Comparison of ENCODE assay signal across 8 mouse cellular contexts in genomic region chr13:49216220-49216552, GRCm38 (mm10). TPM values are rescaled to one million over a fixed set of nuclear protein-coding genes. Genes with fewer than 3 reads are reported as not detected.
A peak's percentile ranks its signal among the peaks of the same experiment; 100 is the strongest.
DNase-seq lines count a peak whose midpoint lies in the region; ATAC-seq and TF ChIP-seq lines count a peak whose summit lies in the region.

No protein-coding gene starts in this region.

- WGBS in cerebellum, adult 2 months, result 9% methylated on average over 17 of the region's 17 CpGs
- 6% methylated on average over 17 of the region's 17 CpGs for WGBS in thymus, adult 2 months
- WGBS in liver, embryonic 14.5 days (ENCODE audit: insufficient replicate concordance), result 3% methylated on average over 17 of the region's 17 CpGs

- H3K9ac ChIP-seq in liver, embryonic 14.5 days (replicated peaks), result peak overlapping the region; percentile 44; the same call in 1 of the 2 replicates

- H3K27me3 ChIP-seq in cerebellum, adult 2 months (ENCODE audit: control insufficient read depth, insufficient read depth, low read length), result no peaks in the 10 kb centered on the region; the same call in 1 of the 2 replicates
- H3K27me3 ChIP-seq in thymus, adult 2 months (ENCODE audit: control insufficient read depth, insufficient read depth, low read length), result no peaks in the 10 kb centered on the region
- no peaks in the 10 kb centered on the region for H3K27me3 ChIP-seq in liver, embryonic 14.5 days (ENCODE audit: control insufficient read depth, insufficient read depth, low read length)

- H3K9me3 ChIP-seq in liver, embryonic 14.5 days (ENCODE audit: control insufficient read depth, low read length), result no peaks in the 10 kb centered on the region

- DNase-seq in cerebellum, adult 2 months, result no peak
- DNase-seq in cerebellum, postnatal 36 days, result no peak
- no peak for DNase-seq in thymus, adult 2 months
- no peak for DNase-seq in thymus, postnatal 36 days
- no peak for DNase-seq in liver, embryonic 14.5 days (ENCODE audit: low read depth in 3 of 3, low spot score in 3 of 3)
- DNase-seq in right cerebral cortex, postnatal 4 days, result no peak
- no peak for DNase-seq in right cerebral cortex, postnatal 25 days
- no peak for DNase-seq in retina, embryonic 14.5 days (ENCODE audit: low spot score)

- peak; percentile 67 for ATAC-seq in liver, embryonic 14.5 days (ENCODE audit: insufficient read depth)

- no peak overlapping the region for H3K27ac ChIP-seq in cerebellum, adult 2 months (ENCODE audit: insufficient read depth, low read length)
- no peak overlapping the region for H3K27ac ChIP-seq in thymus, adult 2 months (ENCODE audit: control insufficient read depth, insufficient read depth, low read length)
- no peak overlapping the region for H3K27ac ChIP-seq in liver, embryonic 14.5 days

- H3K4me2 ChIP-seq in liver, embryonic 14.5 days (ENCODE audit: low read depth), result peak overlapping the region; percentile 82

- peaks cover 23% of the 10 kb centered on the region for H3K4me1 ChIP-seq in cerebellum, adult 2 months (ENCODE audit: control insufficient read depth, insufficient read depth, low read length)
- peaks cover 20% of the 10 kb centered on the region for H3K4me1 ChIP-seq in thymus, adult 2 months (replicated peaks; ENCODE audit: control insufficient read depth, insufficient read depth, low read length)
- H3K4me1 ChIP-seq in liver, embryonic 14.5 days (replicated peaks; ENCODE audit: control insufficient read depth in 2 of 2, insufficient read depth in 2 of 2, low read length in 1 of 2), result peaks cover 7 to 17% of the 10 kb centered on the region in 2 experiments; a peak in 3 of 4 replicates

- TF ChIP-seq EP300 in liver, embryonic 14.5 days (IDR thresholded peaks at IDR 0.05; ENCODE audit: low read depth), result no peak

- no peak for TF ChIP-seq POLR2A in cerebellum, adult 2 months (IDR thresholded peaks at IDR 0.05; ENCODE audit: borderline replicate concordance, insufficient read depth, low read length)
- TF ChIP-seq POLR2A in thymus, adult 2 months (IDR thresholded peaks at IDR 0.05; ENCODE audit: control insufficient read depth, extremely low read depth, insufficient read depth, low read length, poor library complexity), result peak; percentile 71; the same call in 1 of the 2 replicates

- TF ChIP-seq CTCF in cerebellum, adult 2 months (IDR thresholded peaks at IDR 0.05; ENCODE audit: borderline replicate concordance, insufficient read depth, low read depth, low read length), result no peak
- no peak for TF ChIP-seq CTCF in thymus, adult 2 months (IDR thresholded peaks at IDR 0.05; ENCODE audit: borderline replicate concordance, control insufficient read depth, extremely low read depth, insufficient read depth, low read length, poor library complexity)
- TF ChIP-seq CTCF in liver, embryonic 14.5 days (IDR thresholded peaks at IDR 0.05; ENCODE audit: low read depth), result no peak

- peak overlapping the region; percentile 88 for H3K4me3 ChIP-seq in cerebellum, adult 2 months (replicated peaks; ENCODE audit: insufficient read depth, low read depth, low read length)
- peak overlapping the region; percentile 68 for H3K4me3 ChIP-seq in thymus, adult 2 months (ENCODE audit: control insufficient read depth, insufficient read depth, low read length)
- H3K4me3 ChIP-seq in liver, embryonic 14.5 days (ENCODE audit: insufficient read depth in 1 of 2, low read depth in 2 of 2, low read length in 2 of 2), result peak overlapping the region; percentile 55 to 60

- H3K36me3 ChIP-seq in thymus, adult 2 months (ENCODE audit: control insufficient read depth, insufficient read depth, low read length), result no peaks in the 10 kb centered on the region
- no peaks in the 10 kb centered on the region for H3K36me3 ChIP-seq in liver, embryonic 14.5 days (replicated peaks; ENCODE audit: control insufficient read depth, insufficient read depth, low read depth)

RNA-seq across cellular contexts. Expression of gene Card19, which starts 0.3 kb away (rescaled TPM):
- 53.3 and 57.1 TPM in 2 replicates for polyA plus RNA-seq in cerebellum, adult 2 months (2012; rRNA removed)
- 79.1 and 86.2 TPM in 2 replicates for polyA plus RNA-seq in thymus, adult 2 months (2012; rRNA removed)
- polyA plus RNA-seq in liver, embryonic 14.5 days (2012; rRNA removed), result 9.8 and 12.6 TPM in 2 replicates
- 14.3 and 16.2 TPM in 2 replicates for polyA plus RNA-seq in liver, embryonic 14.5 days (2014; fragmentation: Nextera tagmentation; extraction: Ambion mirVana)

RNA-seq across cellular contexts. Expression of gene Ninj1, which starts 28.9 kb away (rescaled TPM):
- 87.5 and 91.1 TPM in 2 replicates for polyA plus RNA-seq in cerebellum, adult 2 months (2012; rRNA removed)
- polyA plus RNA-seq in thymus, adult 2 months (2012; rRNA removed), result 98.1 and 113 TPM in 2 replicates
- 29.0 and 43.5 TPM in 2 replicates for polyA plus RNA-seq in liver, embryonic 14.5 days (2012; rRNA removed)
- 43.7 and 45.6 TPM in 2 replicates for polyA plus RNA-seq in liver, embryonic 14.5 days (2014; fragmentation: Nextera tagmentation; extraction: Ambion mirVana)

RNA-seq across cellular contexts. Expression of gene Susd3, which starts 32.3 kb away (rescaled TPM):
- 1.1 and 1.2 TPM in 2 replicates for polyA plus RNA-seq in cerebellum, adult 2 months (2012; rRNA removed)
- polyA plus RNA-seq in thymus, adult 2 months (2012; rRNA removed), result 13.1 and 16.2 TPM in 2 replicates
- 1.1 and 1.3 TPM in 2 replicates for polyA plus RNA-seq in liver, embryonic 14.5 days (2012; rRNA removed)
- 1.2 and 1.4 TPM in 2 replicates for polyA plus RNA-seq in liver, embryonic 14.5 days (2014; fragmentation: Nextera tagmentation; extraction: Ambion mirVana)
